Mouse (Mus musculus): ENCODE data around the gene Col15a1.
A peak's percentile ranks its signal among the peaks of the same experiment; 100 is the strongest.

Gene Col15a1

GRCm38 (mm10) chr4:47352803-47353388 lies 144.9 kb downstream of the Col15a1 start, which contains the start of gene Tgfbr1:
Gene Tgfbr1, plus strand, starts transcription at chr4:47353222.
- TF ChIP-seq POU5F1 (IDR thresholded peaks at IDR 0.05; ENCODE audit: borderline replicate concordance, low read length) (no peak), CTCF (conservative IDR thresholded peaks at IDR 0.05; ENCODE audit: low read length) (no peak), NANOG (IDR thresholded peaks at IDR 0.05; ENCODE audit: borderline replicate concordance, low read length) (no peak)
- Histone ChIP-seq H3K4me1 (replicated peaks; ENCODE audit: low read depth, low read length) (peaks cover 26% of the 10 kb centered on the region), H3K9me3 (ENCODE audit: low read length) (no peaks in the 10 kb centered on the region), H3K36me3 (ENCODE audit: insufficient read depth, low read length) (no peaks in the 10 kb centered on the region), H3K4me3 (replicated peaks; ENCODE audit: low read length) (peak within 1 kb of the TSS; percentile 88), H3K27me3 (ENCODE audit: insufficient read depth, low read length) (peaks cover 29% of the 10 kb centered on the region)

- H3K4me1 ChIP-seq (replicated peaks; ENCODE audit: low read depth, low read length), result peaks cover 26% of the 10 kb centered on the region
- peak overlapping the region; percentile 88 for H3K4me3 ChIP-seq (replicated peaks; ENCODE audit: low read length)
- TF ChIP-seq CTCF (conservative IDR thresholded peaks at IDR 0.05; ENCODE audit: low read length), result no peak
- no peak for TF ChIP-seq NANOG (IDR thresholded peaks at IDR 0.05; ENCODE audit: borderline replicate concordance, low read length)
- no peak for TF ChIP-seq POU5F1 (IDR thresholded peaks at IDR 0.05; ENCODE audit: borderline replicate concordance, low read length)
- no peaks in the 10 kb centered on the region for H3K36me3 ChIP-seq (ENCODE audit: insufficient read depth, low read length)
- no peaks in the 10 kb centered on the region for H3K9me3 ChIP-seq (ENCODE audit: low read length)
- peaks cover 27% of the 10 kb centered on the region for H3K27me3 ChIP-seq (ENCODE audit: insufficient read depth, low read length)
These were observed 145.6 kb downstream of the Col15a1 start for GRCm38 (mm10) chr4:47353416-47354111.

GRCm38 (mm10) chr4:47354304-47354703 lies 146.3 kb downstream of the Col15a1 start:
- no peaks in the 10 kb centered on the region for H3K9me3 ChIP-seq (ENCODE audit: low read length)
- peaks cover 26% of the 10 kb centered on the region for H3K4me1 ChIP-seq (replicated peaks; ENCODE audit: low read depth, low read length)
- H3K27me3 ChIP-seq (ENCODE audit: insufficient read depth, low read length), result peaks cover 24% of the 10 kb centered on the region
- peak overlapping the region; percentile 88 for H3K4me3 ChIP-seq (replicated peaks; ENCODE audit: low read length)
- TF ChIP-seq CTCF (conservative IDR thresholded peaks at IDR 0.05; ENCODE audit: low read length) (no peak), NANOG (IDR thresholded peaks at IDR 0.05; ENCODE audit: borderline replicate concordance, low read length) (no peak), POU5F1 (IDR thresholded peaks at IDR 0.05; ENCODE audit: borderline replicate concordance, low read length) (no peak)
- no peaks in the 10 kb centered on the region for H3K36me3 ChIP-seq (ENCODE audit: insufficient read depth, low read length)

- Histone ChIP-seq H3K4me1 (replicated peaks; ENCODE audit: low read depth, low read length) (no peaks in the 10 kb centered on the region), H3K9me3 (ENCODE audit: low read length) (no peaks in the 10 kb centered on the region), H3K4me3 (replicated peaks; ENCODE audit: low read length) (no peak overlapping the region), H3K27me3 (ENCODE audit: insufficient read depth, low read length) (no peaks in the 10 kb centered on the region), H3K36me3 (ENCODE audit: insufficient read depth, low read length) (no peaks in the 10 kb centered on the region)
- TF ChIP-seq NANOG (IDR thresholded peaks at IDR 0.05; ENCODE audit: borderline replicate concordance, low read length), result no peak
These were observed 154.7 kb downstream of the Col15a1 start for GRCm38 (mm10) chr4:47362662-47363061.

Data from E14TG2a.4 (cell line).